Mouse (Mus musculus) stomach, embryonic 16.5 days (tissue): Measurements from ENCODE around the gene Taok1. TPM values are rescaled to one million over a fixed set of nuclear protein-coding genes. Genes with fewer than 3 reads are reported as not detected.

ENCODE experiments used
- ATAC-seq: fragments of 200-750 bp; cut with Nextera tagmentation; 2 replicates; pipeline ENCODE4 v1.8.0; 2017; ENCODE audit warnings: moderate number of reproducible peaks, moderate TSS enrichment; ENCODE audit not compliant: insufficient read depth, low FRiP score
- H3K27ac ChIP-seq: fragments of 300-500 bp; sonication (generic); 2 replicates; pipeline ENCODE4 v1.5.1; 2014; ENCODE audit warnings: low read length
- H3K27me3 ChIP-seq: fragments of 300-500 bp; sonication (generic); 2 replicates; pipeline ENCODE4 v1.6.1; 2014; ENCODE audit warnings: low read length, control low read depth, mixed read lengths; ENCODE audit not compliant: control insufficient read depth, insufficient read depth
- H3K36me3 ChIP-seq: fragments of 300-500 bp; sonication (generic); 2 replicates; pipeline ENCODE4 v1.6.1; 2014; ENCODE audit warnings: low read length; ENCODE audit not compliant: control insufficient read depth, insufficient read depth
- H3K4me1 ChIP-seq: fragments of 300-500 bp; sonication (generic); 2 replicates; pipeline ENCODE4 v1.6.1; 2014; ENCODE audit warnings: low read length, control low read depth, mixed read lengths; ENCODE audit not compliant: control insufficient read depth, insufficient read depth
- H3K4me2 ChIP-seq: fragments of 300-500 bp; sonication (generic); 2 replicates; pipeline ENCODE4 v1.6.1; 2014; ENCODE audit warnings: low read depth, low read length, mixed read lengths
- H3K4me3 ChIP-seq: fragments of 300-500 bp; sonication (generic); replicated peaks from 2 replicates; pipeline ENCODE4 v1.5.1; 2014; ENCODE audit warnings: mild to moderate bottlenecking, low read length
- H3K9ac ChIP-seq: fragments of 300-500 bp; sonication (generic); 2 replicates; pipeline ENCODE4 v1.6.1; 2014; ENCODE audit warnings: low read length
- H3K9me3 ChIP-seq: fragments of 300-500 bp; sonication (generic); replicated peaks from 2 replicates; pipeline ENCODE4 v1.6.1; 2016; ENCODE audit warnings: low read length, control low read depth; ENCODE audit not compliant: control insufficient read depth
- WGBS: fragments of 180-500 bp; shearing (Covaris S2); extraction: QIAGEN DNeasy Blood & Tissue Kit; methylation state at CpG from one replicate; pipeline ENCODE4 v1.1.7; 2014; 5-methylcytosine and 5-hydroxymethylcytosine counted together
- polyA plus RNA-seq: library from polyadenylated mRNA; unstranded; fragments of >200 nt; fragmentation: Nextera tagmentation; extraction: Ambion mirVana; gene quantifications from 2 replicates; pipeline ENCODE4 v1.2.1, GENCODE M21; 2015

The Taok1 gene
- polyA plus RNA-seq, 1 experiment from 2014 or later, result 11.5 TPM

- under 1% methylated on average over 72 of the region's 72 CpGs for WGBS
- Histone ChIP-seq H3K9ac (peak within 1 kb of the TSS; percentile 75), H3K36me3 (0 out of 2 replicates have a peak, but pooled peaks cover 2% of the 10 kb centered on the region), H3K4me3 (peak within 1 kb of the TSS; percentile 77), H3K9me3 (no peaks in the 10 kb centered on the region), H3K27me3 (peaks cover 12% of the 10 kb centered on the region; the same call in 1 of the 2 replicates), H3K4me2 (peak within 1 kb of the TSS; percentile 89), H3K4me1 (peaks cover 30% of the 10 kb centered on the region), H3K27ac (no peak within 1 kb of the TSS)
- ATAC-seq, result peak; percentile 51
Observed at GRCm38 (mm10) chr11:77514832-77515636, 92.6 kb downstream of the Taok1 start, which contains the start of gene Abhd15. Abhd15 (plus strand) TSS chr11:77515121.

GRCm38 (mm10) chr11:77514281-77514831 is 93.3 kb downstream of the Taok1 start:
- Histone ChIP-seq H3K27ac (no peak overlapping the region), H3K27me3 (peaks cover 12% of the 10 kb centered on the region; the same call in 1 of the 2 replicates), H3K9me3 (no peaks in the 10 kb centered on the region), H3K4me3 (peak overlapping the region; percentile 77), H3K4me1 (peaks cover 30% of the 10 kb centered on the region), H3K4me2 (peak overlapping the region; percentile 89), H3K36me3 (0 out of 2 replicates have a peak, but pooled peaks cover 3% of the 10 kb centered on the region), H3K9ac (peak overlapping the region; percentile 71)
- WGBS, result 15% methylated on average over 19 of the region's 19 CpGs
- ATAC-seq, result no peak

DNA sequence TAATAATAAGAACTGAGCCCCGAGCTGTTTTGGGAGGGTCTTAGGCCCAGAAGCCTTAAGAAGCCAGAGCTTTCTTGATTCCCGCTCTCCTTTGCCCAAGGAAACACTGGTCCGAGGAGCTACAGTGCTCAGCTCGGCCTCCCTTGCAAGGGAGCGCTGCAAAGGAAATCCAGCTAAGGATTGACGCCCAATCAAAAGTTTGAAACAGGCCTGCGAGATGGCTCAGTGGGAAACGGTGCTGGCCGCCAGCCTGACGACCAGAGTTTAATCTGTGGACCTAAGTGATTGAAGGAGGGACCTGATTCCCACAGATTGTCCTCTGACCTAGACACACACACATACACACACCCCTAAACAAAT is 93.8 kb downstream of the Taok1 start:
- Histone ChIP-seq H3K4me2 (peak overlapping the region; percentile 89), H3K36me3 (0 out of 2 replicates have a peak, but pooled peaks cover 3% of the 10 kb centered on the region), H3K9me3 (no peaks in the 10 kb centered on the region), H3K4me3 (peak overlapping the region; percentile 77), H3K27me3 (peaks cover 12% of the 10 kb centered on the region; the same call in 1 of the 2 replicates), H3K27ac (peak overlapping the region; percentile 66), H3K9ac (peak overlapping the region; percentile 75), H3K4me1 (peaks cover 30% of the 10 kb centered on the region)
- no peak for ATAC-seq
- WGBS, result 20% methylated on average over 10 of the region's 10 CpGs

DNA sequence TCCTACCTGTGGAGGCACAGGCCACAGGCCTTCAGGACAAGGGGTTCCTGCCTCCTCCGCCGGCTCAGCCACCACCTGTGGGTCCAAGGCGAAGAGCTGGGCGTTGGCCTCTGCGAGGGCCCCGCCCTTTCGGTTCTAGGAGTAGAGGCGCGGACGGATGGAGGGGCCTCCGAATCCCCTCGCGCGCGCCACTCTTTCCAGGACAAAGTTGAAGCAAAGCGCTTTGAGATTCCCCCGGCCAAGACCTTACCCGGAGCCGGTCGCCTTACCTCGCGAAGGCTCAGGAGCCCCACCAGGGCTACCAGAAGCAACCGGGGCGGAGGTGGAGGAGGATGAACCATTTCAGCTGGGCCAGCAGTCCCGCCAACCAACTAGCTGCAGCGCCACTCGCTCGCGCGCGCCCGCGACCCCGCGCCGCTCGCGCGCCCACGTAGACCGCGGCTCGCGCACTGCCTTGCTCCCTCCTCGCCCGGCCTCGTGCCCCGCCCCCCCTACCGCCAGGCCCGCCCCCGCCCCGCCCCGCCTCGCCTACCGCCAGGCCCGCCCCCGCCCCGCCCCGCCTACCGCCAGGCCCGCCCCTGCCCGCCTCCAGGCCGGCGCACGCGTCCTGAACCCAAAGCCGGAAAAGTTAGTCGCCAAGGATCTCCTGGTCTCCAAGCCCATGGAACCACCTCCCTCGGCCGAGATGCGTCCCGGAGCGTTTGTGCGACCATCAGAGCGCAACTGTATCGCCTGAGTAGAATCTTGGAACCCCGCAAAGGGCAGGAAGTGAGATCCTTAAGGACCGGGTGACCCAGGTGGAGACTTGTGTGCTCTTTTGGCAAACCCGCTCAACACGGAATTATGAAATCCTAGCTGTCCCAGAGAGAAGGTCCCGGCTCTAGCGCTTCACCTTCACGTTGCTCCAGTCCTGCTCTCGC is 94.5 kb downstream of the Taok1 start:
- 0 out of 2 replicates have a peak, but pooled peaks cover 3% of the 10 kb centered on the region for H3K36me3 ChIP-seq
- H3K9me3 ChIP-seq, result no peaks in the 10 kb centered on the region
- H3K4me2 ChIP-seq, result peak overlapping the region; percentile 89
- peak overlapping the region; percentile 77 for H3K4me3 ChIP-seq
- H3K4me1 ChIP-seq, result peaks cover 35% of the 10 kb centered on the region
- H3K27ac ChIP-seq, result peak overlapping the region; percentile 74
- peak overlapping the region; percentile 84 for H3K9ac ChIP-seq
- ATAC-seq, result peak; percentile 84
- WGBS, result under 1% methylated on average over 68 of the region's 84 CpGs
- peaks cover 12% of the 10 kb centered on the region; the same call in 1 of the 2 replicates for H3K27me3 ChIP-seq

- H3K4me2 ChIP-seq, result no peak overlapping the region
- 65% methylated on average over 5 of the region's 5 CpGs for WGBS
- ATAC-seq, result no peak
Observed at GRCm38 (mm10) chr11:77511336-77511735, 96.3 kb downstream of the Taok1 start.

DNA sequence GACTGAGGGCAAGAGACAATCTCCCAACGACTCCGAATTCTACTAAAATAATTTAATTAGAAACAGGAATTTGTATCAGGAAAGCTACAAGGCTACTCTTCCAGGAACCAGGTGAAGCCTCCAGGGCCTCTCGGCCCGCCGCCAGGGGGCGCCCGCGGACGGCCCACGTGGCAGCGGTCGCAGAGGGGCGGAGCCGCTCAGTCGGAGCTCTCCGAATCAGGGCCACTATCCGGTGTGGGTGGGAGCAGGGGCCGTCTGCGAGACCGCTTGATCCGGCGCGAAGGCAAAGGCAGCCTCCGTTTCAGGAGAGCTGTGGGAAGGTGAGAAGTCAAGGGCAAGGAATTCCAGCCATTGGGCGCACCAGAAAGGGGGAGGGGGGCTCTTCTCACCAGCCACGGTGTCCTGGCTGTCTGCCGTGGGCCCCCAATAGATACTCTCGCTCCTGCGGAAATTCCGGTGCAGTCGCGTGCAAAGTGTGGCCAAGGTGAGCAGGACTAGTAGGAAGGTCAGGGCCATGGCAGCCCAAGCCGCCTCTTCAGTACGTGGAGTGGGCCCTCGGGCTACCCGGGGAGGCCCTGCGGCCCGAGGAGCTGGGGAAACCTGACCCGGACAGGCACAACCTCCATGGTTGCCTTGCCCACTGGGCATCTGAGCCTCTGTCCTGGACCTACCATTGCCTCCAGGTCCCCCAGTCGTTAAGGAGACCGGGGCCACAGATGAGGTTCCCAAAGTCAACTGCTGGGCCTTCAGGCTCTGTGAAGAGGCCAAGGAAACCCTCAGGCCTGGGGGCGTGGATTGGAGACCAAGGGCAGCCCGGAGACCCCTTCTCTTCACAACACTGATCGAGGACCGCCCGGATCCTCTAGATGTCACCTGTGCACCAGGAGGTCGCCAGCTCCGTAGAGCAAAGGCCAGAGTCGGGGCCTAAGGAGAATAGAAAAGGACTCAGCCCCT is 99.3 kb downstream of the Taok1 start:
- Histone ChIP-seq H3K4me2 (peak overlapping the region; percentile 60), H3K9ac (peak overlapping the region; percentile 66), H3K4me3 (peak overlapping the region; percentile 33), H3K36me3 (peaks cover 32% of the 10 kb centered on the region), H3K4me1 (peaks cover 13% of the 10 kb centered on the region), H3K27ac (no peak overlapping the region), H3K27me3 (no peaks in the 10 kb centered on the region), H3K9me3 (no peaks in the 10 kb centered on the region)
- 20% methylated on average over 49 of the region's 49 CpGs for WGBS
- peak; percentile 52; the same call in 1 of the 2 replicates for ATAC-seq

More at GRCm38 (mm10) chr11:77511336-77511735, 96.3 kb downstream of the Taok1 start:
- no peak overlapping the region for H3K4me3 ChIP-seq
- H3K9me3 ChIP-seq, result no peaks in the 10 kb centered on the region
- H3K4me1 ChIP-seq, result peaks cover 36% of the 10 kb centered on the region
- no peak overlapping the region for H3K27ac ChIP-seq
- H3K36me3 ChIP-seq, result peaks cover 10% of the 10 kb centered on the region; the same call in 1 of the 2 replicates
- peaks cover 5% of the 10 kb centered on the region; the same call in 1 of the 2 replicates for H3K27me3 ChIP-seq
- H3K9ac ChIP-seq, result no peak overlapping the region

- Histone ChIP-seq H3K4me2 (no peak overlapping the region), H3K9me3 (no peaks in the 10 kb centered on the region), H3K36me3 (peaks cover 32% of the 10 kb centered on the region), H3K27me3 (no peaks in the 10 kb centered on the region), H3K9ac (no peak overlapping the region), H3K4me3 (no peak overlapping the region), H3K27ac (no peak overlapping the region), H3K4me1 (peaks cover 12% of the 10 kb centered on the region)
- ATAC-seq, result no peak
- 66% methylated on average over 4 of the region's 4 CpGs for WGBS
Observed at GRCm38 (mm10) chr11:77507426-77507825, 100.2 kb downstream of the Taok1 start.

DNA sequence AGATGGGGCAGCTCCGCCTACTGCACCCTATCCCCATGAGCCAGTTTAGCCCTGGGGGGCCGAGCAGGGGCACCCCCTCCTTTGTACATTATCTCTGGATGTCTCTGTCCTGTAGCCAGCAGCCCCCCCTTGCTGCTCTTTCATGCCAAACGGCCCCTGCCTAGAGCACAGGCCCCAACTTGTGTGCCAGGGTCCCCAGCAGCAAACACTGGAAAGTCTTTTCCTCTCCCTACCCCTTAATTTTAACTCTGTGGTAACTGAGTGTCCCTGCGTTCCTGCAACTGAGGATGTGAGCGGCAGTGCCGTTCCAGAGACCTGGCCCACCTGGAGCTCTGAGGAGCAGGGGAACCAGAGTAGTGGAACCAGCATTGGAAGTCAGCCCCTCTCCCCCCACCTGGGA is 100.7 kb downstream of the Taok1 start:
- 77% methylated on average over 6 of the region's 6 CpGs for WGBS
- Histone ChIP-seq H3K4me3 (no peak overlapping the region), H3K27me3 (no peaks in the 10 kb centered on the region), H3K9ac (0 out of 2 replicates have a peak overlapping the region, but pooled peaks have one; percentile 5), H3K4me2 (no peak overlapping the region), H3K9me3 (no peaks in the 10 kb centered on the region), H3K27ac (no peak overlapping the region), H3K36me3 (peaks cover 32% of the 10 kb centered on the region), H3K4me1 (peaks cover 9% of the 10 kb centered on the region)
- ATAC-seq, result no peak
